Mouse (Mus musculus) neural tube, embryonic 10.5 days (tissue): Measurements from ENCODE around the gene Il1rl2.
"Not testable (repeated sequence)": the region's sequence is repeated elsewhere in the genome, so short reads cannot be mapped to it uniquely, and the experiment has no call there.

Source experiments
- DNase-seq: peaks from one replicate; pipeline ENCODE4 v3.0.0-alpha.2; 2017; ENCODE audit warnings: low spot score; ENCODE audit errors: extremely low spot score

Gene Il1rl2

GRCm38 (mm10) chr1:40324457-40324856 lies at the start of gene Il1rl2:
Il1rl2 (plus strand) TSS chr1:40324610.
- DNase-seq, result peak; percentile 15

DNA sequence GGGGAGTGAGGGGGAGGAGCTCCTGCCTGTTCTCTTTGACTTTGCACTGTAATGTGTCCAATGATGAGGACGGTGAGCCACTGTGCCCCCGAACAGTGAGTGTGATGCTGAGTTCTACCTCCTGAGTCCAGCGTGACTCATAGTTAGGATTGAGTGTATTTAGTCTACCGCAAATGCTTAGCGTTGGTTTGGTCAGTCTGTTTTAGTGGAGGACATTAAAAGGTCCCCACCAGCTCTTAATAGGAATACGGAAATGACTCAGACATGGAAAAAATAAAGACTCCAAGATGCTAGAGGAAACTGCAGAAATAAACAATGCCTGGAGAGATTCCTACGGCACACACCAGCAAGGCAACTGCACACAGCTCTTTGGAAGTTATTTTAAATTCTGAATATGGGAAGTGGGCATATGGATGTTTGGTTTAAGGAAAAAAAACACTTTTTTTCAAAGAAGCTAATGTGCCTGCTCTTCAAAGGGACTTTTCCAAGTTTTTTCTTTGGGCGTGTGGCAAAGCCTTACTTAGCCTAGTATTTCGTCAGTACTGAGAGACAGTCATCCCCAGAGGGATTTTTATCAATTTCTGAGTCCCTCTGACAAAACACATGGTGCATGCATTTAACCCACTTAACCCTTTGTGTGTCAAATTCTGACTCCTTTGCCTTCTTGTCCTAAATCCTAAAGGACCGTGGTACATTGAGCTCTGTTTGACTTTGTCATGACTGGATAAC lies 49.0 kb upstream of the Il1rl2 start:
- DNase-seq, result no peak

DNA sequence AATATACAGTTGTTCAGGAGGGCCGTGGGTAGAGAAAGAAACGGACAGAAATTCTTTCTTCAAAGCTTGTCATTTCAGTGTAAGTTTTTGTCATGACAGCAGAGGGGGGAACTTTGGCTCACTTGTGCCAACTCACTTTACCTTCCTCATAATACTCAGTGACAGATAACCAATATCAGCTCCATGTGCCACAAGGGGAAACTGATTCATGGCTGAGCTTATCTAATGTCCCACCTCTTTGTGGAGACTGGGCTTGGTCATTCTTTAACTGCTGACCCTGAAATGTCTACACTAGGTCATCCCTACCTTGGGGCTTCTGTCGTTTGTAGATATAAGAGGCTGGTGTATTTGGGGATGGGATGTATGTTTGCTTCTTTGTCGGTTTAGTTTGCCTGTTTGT lies 46.5 kb upstream of the Il1rl2 start:
- no peak for DNase-seq

GRCm38 (mm10) chr1:40278720-40279119 lies 45.7 kb upstream of the Il1rl2 start:
- no peak for DNase-seq

DNA sequence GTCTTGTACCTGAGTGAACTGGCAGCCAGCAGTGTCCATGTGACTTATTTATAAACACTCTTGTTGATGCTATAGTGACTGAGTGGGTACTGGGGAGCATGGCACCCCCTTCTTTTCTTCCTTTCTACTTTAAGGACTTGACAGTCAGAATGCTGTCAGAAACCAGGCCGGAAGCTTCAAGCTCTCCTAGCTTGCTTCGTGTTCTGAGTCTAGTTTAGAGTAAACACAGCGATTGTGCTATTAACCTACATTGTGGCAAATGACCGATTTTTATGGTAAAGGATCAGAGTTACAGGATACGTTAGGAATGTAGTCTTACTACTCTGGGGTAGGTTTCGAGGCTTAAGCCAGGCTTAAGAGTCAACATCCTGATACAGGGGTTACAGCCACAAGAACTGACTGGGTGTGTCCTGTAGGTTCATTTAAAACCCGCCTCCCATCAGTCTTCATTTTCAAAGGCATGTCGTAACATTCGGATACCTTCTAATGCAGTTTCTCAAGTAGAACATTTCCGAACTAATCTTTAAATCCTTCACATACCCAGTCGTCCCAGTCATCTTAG lies 45.1 kb upstream of the Il1rl2 start:
- no peak for DNase-seq

DNA sequence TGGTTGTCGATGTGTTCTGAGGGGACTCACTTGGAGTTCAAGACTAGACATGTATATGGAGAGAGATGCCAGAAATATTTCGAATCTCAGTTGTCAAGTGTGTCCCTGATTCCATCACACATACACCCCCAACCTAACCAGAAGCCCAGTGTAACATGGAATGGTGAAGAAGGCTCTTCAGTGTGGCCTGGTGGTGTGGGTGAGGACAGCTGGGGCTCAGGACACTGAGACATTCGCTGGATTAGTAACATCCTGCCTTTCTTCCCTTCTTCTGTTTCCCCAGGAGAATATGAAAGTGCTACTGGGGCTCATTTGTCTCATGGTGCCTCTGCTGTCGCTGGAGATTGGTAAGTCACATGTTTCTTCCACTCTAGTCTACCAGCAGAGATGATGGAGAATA lies 42.5 kb upstream of the Il1rl2 start:
- no peak for DNase-seq

- DNase-seq, result no peak
These were observed 42.0 kb upstream of the Il1rl2 start for GRCm38 (mm10) chr1:40282394-40282793.

DNA sequence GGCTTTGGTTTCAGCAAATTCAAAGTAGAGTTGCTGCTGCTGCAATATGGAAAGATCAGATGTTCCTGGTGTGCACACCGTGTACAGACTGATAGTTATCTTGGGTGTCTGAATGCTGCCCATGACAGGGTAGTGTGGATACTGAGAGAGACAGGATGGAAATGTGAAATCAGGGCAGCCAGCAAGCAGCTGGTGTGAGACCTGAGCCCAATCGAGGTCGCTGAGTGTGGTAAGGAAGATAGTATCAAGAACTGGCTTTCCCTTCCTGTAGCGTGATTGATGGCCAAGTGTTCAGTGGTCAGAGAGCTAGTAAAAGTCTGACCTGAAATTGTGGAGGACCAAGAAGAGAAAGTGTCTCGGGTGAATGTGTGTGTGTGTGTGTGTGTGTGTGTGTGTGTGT lies 40.4 kb upstream of the Il1rl2 start:
- DNase-seq, result no peak

DNA sequence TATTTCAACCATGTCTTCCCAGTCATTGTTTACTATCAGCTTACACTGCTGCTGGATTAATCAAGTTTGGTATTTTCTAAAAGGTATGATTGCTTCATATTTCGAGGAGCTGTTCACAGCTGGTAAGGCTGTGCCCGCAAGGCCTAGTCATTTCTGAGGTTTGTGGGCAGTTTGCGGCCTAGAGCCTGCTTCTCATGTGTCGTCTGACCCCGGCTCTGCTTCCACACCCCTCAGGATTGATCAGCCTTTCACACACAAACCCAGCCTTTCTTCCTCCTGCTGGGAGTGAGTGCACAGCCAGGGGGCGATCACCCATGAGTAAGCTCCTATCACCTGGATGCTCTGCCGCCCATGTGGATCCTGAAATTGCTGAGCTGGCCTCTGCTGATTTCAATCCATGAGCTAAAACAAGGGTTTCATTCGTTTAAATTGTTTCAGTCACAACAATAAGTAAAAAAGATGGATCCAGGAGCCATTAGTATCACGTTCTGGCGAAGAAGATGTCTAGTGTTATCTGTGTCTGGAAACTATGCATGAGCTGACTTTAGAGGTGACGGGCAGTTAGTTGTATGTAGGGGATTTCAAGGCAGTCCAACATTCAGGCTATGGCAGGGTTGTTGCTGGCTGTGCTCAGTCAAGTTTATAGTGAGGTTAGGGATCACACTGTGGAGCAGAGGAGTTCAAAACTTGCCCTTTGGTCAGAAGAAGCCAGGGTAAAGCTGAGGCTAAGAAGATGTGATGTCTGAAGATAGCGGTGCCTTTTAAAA lies 33.7 kb upstream of the Il1rl2 start:
- no peak for DNase-seq

DNA sequence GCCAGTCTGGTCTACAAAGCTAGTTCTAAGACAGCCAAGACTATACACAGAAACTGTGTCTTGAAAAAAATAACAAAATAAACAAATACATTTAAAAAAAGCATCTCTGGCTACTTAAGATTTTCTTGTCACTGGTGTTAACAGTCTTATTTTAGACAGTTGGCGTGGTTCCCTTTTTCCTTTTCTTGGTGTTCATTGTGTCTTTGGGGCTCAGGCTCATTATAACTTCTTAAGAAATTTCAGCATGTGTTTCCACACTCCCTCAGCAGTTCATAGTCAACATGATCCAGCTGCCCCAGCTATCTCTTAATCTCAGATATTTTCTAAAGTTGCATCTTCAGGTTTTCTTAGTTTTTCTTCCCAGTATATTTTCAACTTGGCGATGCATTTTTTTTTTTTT lies 32.2 kb upstream of the Il1rl2 start:
- no peak for DNase-seq

- no peak for DNase-seq
These were observed 30.5 kb upstream of the Il1rl2 start for GRCm38 (mm10) chr1:40293891-40294290.

DNA sequence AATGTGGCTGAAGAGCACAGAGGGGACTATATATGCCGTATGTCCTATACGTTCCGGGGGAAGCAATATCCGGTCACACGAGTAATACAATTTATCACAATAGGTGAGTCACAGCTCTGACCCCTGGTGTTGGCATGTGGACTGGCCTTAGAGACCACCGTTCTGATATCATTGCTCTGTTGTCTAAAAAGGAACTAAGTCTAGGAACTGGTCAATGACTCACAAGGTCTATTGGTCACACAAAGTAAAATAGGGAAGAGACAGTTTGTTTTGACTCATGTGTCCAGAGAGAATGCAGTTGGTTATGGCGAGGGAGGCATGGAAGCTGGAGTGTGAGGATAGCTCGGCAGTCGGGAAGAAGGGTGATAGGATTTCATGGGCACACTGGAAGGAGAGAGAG lies 29.6 kb upstream of the Il1rl2 start:
- no peak for DNase-seq

- no peak for DNase-seq
These were observed 26.4 kb upstream of the Il1rl2 start for GRCm38 (mm10) chr1:40298053-40298452.

DNA sequence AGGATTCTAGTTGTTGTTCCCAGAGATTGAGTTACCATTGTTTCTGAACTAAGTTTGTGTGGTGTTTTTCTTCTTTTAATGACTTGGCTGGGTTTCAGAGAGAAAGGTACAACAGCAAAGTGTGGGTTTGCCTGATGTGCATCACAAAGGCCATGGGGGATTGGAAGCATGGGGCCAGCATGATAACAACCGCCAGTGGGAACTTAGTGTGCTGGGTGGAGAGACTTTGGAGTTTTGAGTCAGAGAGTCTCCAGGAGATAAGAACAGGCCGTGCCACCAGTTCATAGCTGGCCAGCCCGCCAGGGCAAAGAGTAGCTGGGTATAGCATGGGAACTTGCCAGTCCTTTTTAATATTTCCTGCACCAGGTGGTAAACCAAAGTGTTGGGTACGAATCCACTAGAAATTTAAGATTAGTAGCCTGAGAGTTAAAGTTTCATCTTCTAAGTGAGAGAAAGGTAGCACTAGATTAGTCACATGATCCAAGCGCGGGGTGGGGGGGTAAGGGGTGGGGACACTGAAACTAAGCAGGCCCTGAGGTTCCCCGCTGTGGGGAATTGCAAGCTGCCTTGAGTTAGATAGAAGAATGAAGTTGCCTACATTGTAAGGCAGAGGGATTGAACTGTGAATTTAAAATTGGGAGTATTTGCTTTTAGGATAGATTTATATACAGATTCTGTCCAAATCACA lies 21.1 kb upstream of the Il1rl2 start:
- DNase-seq, result no peak

GRCm38 (mm10) chr1:40304321-40304720 lies 20.1 kb upstream of the Il1rl2 start:
- not testable (repeated sequence) for DNase-seq

DNA sequence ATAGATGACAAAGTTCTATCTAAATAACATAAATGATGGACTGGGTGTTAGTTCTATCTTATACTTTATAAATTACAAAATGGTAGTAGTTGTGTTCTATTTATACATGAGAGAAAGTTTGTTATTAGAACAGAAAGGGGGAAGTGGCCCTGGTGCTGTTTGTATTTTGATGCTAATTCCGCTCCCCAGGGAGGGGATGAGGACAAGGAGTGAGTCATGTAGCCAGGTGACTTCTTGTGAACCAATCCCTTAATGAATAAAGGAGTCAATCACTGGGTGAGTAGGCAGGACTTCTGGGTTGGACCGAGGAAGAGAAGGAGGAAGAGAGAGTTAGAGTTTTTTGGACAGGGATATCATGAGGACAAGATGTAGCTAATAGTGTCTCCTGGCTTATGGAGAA lies 18.3 kb upstream of the Il1rl2 start:
- no peak for DNase-seq

DNA sequence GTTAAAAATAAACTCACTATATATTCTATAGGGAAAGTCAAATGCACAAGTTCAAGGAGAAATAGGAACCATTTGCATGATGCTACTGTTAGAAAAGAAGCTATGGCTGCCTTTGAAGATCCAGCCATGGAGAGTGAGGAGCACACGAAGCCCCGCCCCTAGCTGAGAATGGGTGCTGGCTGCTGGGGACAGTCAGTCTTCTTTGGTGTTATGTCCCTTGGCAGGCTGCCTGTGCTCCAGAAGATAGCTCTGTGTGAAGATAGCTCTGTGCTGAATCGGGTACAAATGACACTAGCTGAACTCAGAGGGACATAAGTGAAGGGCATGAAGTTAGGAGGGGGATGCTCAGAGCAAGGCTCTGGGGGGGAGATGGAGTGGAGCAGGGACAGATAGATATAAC lies 13.3 kb upstream of the Il1rl2 start:
- DNase-seq, result no peak

DNA sequence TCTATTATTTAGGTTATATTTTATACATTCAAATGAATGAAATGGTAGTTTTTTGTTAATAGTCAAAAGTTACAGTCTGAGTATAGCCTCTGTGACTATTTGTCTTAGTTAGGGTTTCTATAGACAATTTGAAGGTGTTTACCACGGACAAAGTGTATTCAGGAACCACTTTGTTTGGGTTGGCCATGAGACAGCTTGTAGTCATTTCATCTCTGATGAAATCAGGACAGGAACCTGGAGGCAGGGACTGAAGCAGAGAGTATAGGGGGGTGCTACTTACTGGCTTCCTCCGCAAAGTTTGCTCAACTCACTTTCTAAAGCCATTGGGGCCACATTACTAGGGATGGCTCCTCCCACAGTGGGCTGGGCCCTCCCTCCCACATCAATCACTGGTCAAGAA lies 12.8 kb upstream of the Il1rl2 start:
- no peak for DNase-seq

DNA sequence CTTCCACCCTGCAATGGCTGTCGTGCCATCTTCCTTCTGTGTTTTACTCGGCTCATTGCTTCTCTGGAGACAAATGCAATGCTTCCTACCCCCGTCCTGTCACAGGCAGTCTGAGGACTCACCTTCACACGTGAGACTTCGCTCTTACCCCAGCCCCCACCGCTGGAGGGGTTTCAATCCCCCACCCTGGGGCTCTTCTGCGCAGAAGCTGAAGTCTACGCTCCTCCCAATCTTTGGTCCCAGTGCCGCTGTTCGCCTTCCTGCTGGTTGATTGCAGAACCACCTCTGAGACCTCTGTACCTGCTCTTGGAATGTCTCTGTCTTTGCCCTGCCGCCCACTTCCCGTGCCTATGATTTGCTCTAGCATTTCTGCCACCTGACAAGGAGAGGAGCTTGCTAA lies 10.4 kb upstream of the Il1rl2 start:
- DNase-seq, result no peak

- DNase-seq, result no peak
These were observed 6.8 kb upstream of the Il1rl2 start for GRCm38 (mm10) chr1:40317657-40318056.

DNA sequence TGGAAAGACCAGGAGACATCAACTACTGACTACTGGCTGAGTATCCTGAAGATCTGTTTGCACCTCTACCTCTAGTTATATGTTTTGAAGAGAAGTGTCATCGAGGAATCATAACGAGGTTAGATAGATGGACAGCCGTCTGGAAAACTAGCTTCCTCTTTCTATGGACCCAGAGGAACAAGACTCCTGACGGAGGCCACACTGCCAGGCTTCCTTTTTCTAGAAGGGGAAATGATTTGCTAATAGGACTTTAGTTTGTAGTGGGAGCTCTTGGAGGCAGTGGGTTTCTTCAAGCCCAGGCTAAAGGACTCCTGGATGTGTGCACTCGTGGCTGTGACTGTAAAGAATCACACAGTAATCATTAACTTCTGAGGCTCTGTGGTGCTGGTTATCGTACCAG lies 2.6 kb upstream of the Il1rl2 start:
- DNase-seq, result no peak

DNA sequence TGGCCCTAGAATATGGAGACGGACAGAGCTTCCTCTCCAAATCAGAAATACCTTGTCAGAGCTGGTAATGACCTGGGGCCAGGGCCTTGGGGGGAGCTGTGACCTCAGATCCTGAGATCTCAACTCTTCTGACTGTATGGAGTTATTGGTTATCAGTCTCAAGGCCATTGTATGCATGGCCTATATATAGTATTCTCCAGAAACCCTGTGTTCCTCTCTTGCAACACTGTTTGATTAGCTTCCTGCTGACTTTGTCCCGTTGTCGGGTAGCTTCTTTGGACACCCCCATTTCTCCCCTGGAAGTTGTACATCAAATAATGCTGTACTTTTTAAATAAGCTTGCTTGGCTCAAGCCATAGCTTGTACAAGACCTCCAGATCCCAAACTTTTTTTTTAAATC lies 1.9 kb upstream of the Il1rl2 start:
- DNase-seq, result no peak
